Mouse (Mus musculus): ENCODE measurements around the gene Icam4.

The Icam4 gene

DNA sequence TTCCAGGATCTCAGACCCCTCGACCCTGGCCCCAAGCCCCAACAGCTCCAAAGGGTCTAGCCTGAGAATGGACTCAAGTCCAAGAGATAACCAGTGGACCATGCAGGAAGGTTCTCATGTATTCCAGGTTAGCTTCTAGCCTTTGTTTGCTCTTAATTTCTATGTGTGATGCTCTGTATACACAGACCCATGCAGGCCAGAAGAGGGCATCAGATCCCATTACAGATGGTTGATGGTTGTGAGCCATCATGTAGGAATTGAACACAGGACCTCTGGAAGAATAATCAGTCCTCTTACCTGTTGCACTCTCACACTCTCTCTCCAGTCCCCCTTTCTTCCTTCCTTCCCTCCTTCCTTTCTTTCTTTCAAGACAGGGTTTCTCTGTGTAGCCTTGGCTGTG is 16.8 kb upstream of the Icam4 start:
- no peak for DNase-seq

- peak; percentile 78 for DNase-seq
Observed at GRCm38 (mm10) chr9:21014691-21015570, 14.2 kb upstream of the Icam4 start.

DNA sequence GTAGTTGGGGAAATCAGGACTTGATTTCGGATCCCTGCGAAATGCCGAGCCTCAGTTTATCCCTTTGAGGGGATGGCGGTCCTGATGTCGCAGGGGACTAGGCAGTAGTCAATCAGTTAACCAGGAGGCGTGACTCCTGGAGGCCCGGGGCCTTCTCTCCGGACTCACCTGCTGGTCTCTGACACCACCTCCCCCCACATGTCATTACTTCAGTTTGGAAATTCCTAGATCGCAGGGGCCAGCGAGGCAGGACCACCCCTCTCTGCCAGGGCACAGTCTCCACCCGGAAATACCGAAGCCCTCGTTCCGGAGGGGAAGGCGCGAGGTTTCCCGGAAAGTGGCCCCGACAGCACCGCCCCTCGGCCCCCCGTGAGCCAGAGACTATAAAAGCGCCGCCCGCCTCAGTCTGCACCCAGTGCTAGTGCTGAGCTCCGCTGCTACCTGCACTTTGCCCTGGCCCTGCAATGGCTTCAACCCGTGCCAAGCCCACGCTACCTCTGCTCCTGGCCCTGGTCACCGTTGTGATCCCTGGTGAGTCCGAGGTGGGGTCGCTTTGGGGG is 13.5 kb upstream of the Icam4 start, which contains the start of gene Icam1:
Gene Icam1, plus strand, starts transcription at position 415 of the 560 bp plus-strand sequence.
- DNase-seq: peak; percentile 90

DNA sequence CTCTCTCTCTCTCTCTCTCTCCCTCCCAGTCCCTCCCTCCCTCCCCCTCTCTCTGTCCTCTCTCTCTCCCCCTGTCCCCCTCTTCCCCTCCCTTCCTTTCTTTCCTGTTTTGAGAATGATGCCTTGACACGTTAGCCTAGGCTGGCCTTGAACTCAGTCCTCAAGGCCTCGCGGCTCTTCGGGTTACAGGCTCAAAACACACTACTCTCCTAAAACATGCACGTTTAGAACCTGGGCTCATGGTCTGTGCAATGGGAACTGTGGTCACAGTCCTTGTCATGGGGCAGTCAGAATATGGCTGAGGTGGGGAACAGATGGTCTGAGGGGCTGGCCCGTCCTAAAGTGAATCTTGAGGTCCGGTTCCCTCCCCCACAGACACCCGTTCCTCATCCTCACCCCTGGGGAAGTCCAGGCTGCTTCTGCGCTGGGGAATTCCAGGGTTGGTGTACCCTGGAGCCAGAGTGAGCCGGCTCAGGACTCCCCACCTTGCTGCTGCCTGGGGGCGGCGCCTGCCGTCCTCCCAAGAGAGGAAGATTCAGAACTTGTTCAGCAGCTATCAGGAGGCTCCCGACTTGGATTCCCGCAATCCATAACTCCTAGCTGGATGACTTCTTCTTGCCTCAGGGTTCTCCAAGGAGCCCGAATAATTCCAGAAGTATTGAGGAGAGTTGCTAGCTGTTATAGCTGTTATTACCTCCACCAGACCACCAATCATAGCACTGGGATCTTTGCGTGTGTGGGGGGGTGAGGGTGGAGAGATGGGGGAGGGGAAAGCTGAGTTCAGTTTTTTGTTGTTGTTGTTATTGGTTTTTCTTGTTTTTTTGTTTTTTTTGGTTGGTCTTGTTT is 12.6 kb upstream of the Icam4 start:
- no peak for DNase-seq

DNA sequence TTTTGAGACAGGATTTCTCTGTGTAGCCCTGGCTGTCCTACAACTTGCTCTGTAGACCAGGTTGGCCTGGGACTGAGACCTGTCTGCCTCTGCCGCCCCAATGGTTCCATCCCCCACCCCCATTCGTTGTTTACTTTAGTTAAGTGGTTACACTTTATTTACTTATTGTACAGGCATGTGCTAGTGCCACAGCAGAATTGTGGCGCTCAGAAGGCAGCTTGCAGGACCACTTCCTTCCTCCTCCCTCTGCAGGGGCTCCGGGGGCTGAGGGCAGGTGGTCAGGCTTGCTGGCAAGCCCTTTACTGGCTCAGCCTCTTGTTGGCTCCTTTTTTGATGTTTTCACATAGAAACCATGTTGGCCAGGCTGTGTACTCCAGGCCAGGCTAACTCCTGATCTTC is 12.0 kb upstream of the Icam4 start:
- DNase-seq: no peak

GRCm38 (mm10) chr9:21018600-21018999 is 10.6 kb upstream of the Icam4 start:
- no peak for DNase-seq

GRCm38 (mm10) chr9:21021363-21021762 is 7.8 kb upstream of the Icam4 start:
- DNase-seq: no peak

- no peak for DNase-seq
Observed at GRCm38 (mm10) chr9:21022288-21022687, 6.9 kb upstream of the Icam4 start.

- DNase-seq: no peak
Observed at GRCm38 (mm10) chr9:21022726-21023125, 6.4 kb upstream of the Icam4 start.

DNA sequence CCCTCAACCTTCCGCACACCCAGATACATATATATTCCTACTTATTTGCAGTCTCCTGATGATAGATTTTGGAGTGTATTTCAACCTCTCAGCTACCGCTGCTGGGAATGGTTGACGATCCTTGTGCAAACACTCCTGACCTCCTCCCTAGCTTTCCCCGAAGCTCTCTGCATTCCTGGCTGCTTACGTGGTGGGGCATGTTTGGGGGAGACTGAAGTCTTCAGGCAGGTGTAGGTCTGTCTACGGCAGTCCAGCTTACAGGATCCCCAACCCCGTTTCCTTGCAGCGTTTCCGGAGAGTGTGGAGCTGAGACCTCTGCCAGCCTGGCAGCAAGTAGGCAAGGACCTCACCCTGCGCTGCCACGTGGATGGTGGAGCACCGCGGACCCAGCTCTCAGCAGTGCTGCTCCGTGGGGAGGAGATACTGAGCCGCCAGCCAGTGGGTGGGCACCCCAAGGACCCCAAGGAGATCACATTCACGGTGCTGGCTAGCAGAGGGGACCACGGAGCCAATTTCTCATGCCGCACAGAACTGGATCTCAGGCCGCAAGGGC is 3.8 kb upstream of the Icam4 start:
- DNase-seq: no peak

DNA sequence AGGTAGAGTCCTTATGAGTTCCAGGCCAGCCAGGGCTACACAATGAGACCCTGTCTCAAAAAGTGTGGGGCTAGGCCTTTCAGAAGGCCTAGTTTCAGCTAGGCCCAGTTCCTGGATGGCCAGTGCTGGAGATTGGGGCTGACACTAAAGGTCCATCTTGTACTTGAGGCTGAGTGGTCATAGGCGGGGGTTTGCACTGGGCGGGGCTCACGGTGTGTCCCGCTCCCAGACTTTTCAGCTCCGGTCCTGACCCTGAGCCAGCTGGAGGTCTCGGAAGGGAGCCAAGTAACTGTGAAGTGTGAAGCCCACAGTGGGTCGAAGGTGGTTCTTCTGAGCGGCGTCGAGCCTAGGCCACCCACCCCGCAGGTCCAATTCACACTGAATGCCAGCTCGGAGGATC is 2.3 kb upstream of the Icam4 start:
- no peak for DNase-seq

DNA sequence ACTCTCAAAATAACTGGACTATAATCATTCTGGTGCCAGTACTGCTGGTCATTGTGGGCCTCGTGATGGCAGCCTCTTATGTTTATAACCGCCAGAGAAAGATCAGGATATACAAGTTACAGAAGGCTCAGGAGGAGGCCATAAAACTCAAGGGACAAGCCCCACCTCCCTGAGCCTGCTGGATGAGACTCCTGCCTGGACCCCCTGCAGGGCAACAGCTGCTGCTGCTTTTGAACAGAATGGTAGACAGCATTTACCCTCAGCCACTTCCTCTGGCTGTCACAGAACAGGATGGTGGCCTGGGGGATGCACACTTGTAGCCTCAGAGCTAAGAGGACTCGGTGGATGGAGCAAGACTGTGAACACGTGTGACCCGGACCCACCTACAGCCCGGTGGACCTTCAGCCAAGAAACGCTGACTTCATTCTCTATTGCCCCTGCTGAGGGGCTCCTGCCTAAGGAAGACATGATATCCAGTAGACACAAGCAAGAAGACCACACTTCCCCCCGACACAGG is 1.3 kb upstream of the Icam4 start:
- DNase-seq: no peak

DNA sequence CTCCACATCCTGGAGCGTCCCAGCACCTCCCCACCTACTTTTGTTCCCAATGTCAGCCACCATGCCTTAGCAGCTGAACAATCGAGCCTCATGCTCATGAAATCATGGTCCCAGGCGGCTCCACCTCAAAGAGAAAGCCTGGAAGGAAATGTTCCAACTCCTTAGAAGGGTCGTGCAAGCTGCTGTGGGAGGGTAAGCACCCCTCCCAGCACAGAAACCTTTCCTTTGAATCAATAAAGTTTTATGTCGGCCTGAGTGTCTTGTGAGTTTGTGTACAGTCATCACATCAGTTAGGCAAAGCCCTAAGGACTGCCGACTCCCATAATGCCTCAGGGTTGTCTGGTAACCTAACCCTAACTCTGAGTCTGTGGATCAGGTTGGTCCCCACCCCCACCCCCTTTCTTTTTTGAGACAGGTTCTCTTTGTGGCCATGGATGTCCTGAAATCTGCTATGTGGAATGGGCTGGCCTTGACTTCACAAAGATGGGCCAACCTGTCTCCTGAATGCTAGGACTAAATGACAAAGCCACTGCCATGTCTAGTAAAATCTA is 538 bp upstream of the Icam4 start:
- no peak for DNase-seq

GRCm38 (mm10) chr9:21030055-21030600 is 955 bp downstream of the Icam4 start:
- DNase-seq: no peak

- DNase-seq: peak; percentile 95
Observed at GRCm38 (mm10) chr9:21030781-21031250, 1.6 kb downstream of the Icam4 start.

GRCm38 (mm10) chr9:21031251-21031895 is 2.2 kb downstream of the Icam4 start:
- peak; percentile 73 for DNase-seq

GRCm38 (mm10) chr9:21031896-21032351 is 2.8 kb downstream of the Icam4 start, which contains the start of gene Icam5:
Icam5 (plus strand) TSS chr9:21032073.
- no peak for DNase-seq

- no peak for DNase-seq
Observed at GRCm38 (mm10) chr9:21032491-21032890, 3.3 kb downstream of the Icam4 start.

DNA sequence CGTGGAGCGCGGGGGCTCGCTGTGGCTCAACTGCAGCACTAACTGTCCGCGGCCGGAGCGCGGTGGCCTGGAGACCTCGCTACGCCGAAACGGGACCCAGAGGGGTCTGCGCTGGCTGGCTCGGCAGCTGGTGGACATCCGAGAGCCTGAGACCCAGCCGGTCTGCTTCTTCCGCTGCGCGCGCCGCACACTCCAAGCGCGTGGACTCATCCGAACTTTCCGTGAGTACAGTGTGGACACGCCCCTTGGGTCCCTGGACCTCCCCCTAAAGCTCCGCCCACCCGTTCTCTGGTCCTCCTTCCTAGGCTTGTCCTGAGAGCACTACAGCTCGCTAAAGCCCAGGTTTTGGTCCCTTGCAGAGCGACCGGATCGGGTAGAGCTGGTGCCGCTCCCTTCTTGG is 4.0 kb downstream of the Icam4 start:
- peak; percentile 93 for DNase-seq

DNA sequence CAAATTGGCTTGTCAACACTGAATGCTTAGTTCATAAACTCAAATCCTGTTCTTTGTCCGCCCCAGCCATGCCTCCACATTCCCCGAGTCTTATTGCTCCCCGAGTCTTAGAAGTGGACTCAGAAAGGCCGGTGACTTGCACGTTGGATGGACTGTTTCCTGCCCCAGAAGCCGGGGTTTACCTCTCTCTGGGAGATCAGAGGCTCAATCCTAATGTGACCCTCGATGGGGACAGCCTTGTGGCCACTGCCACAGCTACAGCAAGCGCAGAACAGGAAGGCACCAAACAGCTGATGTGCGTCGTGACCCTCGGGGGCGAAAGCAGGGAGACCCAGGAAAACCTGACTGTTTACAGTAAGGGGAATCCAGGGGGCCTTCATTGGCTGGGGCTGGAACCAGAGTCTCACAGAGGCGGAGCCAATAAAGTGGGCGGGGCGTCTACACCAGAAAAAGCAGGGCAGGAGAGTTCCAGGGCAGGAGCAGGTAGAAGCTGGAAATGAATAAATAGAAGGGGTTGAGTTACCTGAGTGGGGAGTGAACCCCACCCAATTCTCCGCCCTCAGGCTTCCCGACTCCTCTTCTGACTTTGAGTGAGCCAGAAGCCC is 5.4 kb downstream of the Icam4 start:
- peak; percentile 58 for DNase-seq

DNA sequence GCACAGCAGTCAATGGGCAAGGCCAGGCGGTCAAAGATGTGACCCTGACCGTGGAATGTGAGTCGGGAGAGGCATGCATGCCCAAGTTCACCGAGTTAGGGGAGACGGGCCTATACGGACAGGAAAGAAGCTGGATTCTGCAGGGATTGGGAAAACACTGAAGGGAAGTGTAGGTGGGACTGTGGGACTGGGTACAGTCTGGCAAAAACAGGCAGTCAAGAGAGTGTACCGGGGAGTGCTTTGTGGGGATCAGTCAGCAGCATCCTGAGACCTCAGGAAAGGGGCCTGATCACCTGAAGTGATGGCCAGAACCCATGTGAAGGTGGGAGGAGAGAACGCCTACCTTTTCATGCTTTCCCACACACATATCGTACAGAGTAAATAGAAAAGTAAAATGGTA is 6.4 kb downstream of the Icam4 start:
- no peak for DNase-seq
